Mouse (Mus musculus) heart, embryonic 11.5 days (tissue): Measurements from ENCODE around the gene Pacsin1. TPM values are rescaled to one million over a fixed set of nuclear protein-coding genes. Genes with fewer than 3 reads are reported as not detected.

ENCODE experiments used
- ATAC-seq: fragments of 200-750 bp; cut with Nextera tagmentation; replicated peaks from 2 replicates; pipeline ENCODE4 v1.8.0; 2017; ENCODE audit warnings: moderate library complexity; ENCODE audit not compliant: insufficient number of reproducible peaks, low FRiP score, low TSS enrichment
- H3K27ac ChIP-seq: fragments of 300-500 bp; sonication (generic); 2 replicates; pipeline ENCODE4 v1.5.1; 2014; ENCODE audit warnings: mild to moderate bottlenecking, low read depth, low read length
- H3K27me3 ChIP-seq: fragments of 300-500 bp; sonication (generic); 2 replicates; pipeline ENCODE4 v1.6.1; 2014; ENCODE audit warnings: mild to moderate bottlenecking, low read length, mixed read lengths; ENCODE audit not compliant: control insufficient read depth, insufficient read depth
- H3K36me3 ChIP-seq: fragments of 300-500 bp; sonication (generic); 2 replicates; pipeline ENCODE4 v1.6.1; 2014; ENCODE audit warnings: mild to moderate bottlenecking, low read length, moderate library complexity, mixed read lengths; ENCODE audit not compliant: control insufficient read depth, insufficient read depth
- H3K4me1 ChIP-seq: fragments of 300-500 bp; sonication (generic); 2 replicates; pipeline ENCODE4 v1.6.1; 2014; ENCODE audit warnings: low read length; ENCODE audit not compliant: control insufficient read depth, insufficient read depth
- H3K4me2 ChIP-seq: fragments of 300-500 bp; sonication (generic); 2 replicates; pipeline ENCODE4 v1.6.1; 2014; ENCODE audit warnings: mild to moderate bottlenecking, moderate library complexity
- H3K4me3 ChIP-seq: fragments of 300-500 bp; sonication (generic); 2 replicates; pipeline ENCODE4 v1.5.1; 2014; ENCODE audit warnings: low read depth, low read length
- H3K9ac ChIP-seq: fragments of 300-500 bp; sonication (generic); 2 replicates; pipeline ENCODE4 v1.6.1; 2014; ENCODE audit warnings: mild to moderate bottlenecking, low read depth, low read length, moderate library complexity
- H3K9me3 ChIP-seq: fragments of 300-500 bp; sonication (generic); replicated peaks from 2 replicates; pipeline ENCODE4 v1.6.1; 2016; ENCODE audit warnings: low read length; ENCODE audit not compliant: control insufficient read depth
- WGBS: fragments of 180-500 bp; shearing (Covaris S2); extraction: QIAGEN DNeasy Blood & Tissue Kit; methylation state at CpG from one replicate; pipeline ENCODE4 v1.1.7; 2014; ENCODE audit not compliant: insufficient replicate concordance; 5-methylcytosine and 5-hydroxymethylcytosine counted together
- polyA plus RNA-seq: library from polyadenylated mRNA; unstranded; fragments of >200 nt; fragmentation: Nextera tagmentation; extraction: Ambion mirVana; gene quantifications from 2 replicates; pipeline ENCODE4 v1.2.1, GENCODE M21; 2014

The Pacsin1 gene
- polyA plus RNA-seq, 1 experiment from 2014 or later, result 2.5 TPM

GRCm38 (mm10) chr17:27719663-27720062 is 64.4 kb downstream of the Pacsin1 start:
- no peak overlapping the region for H3K27ac ChIP-seq
- no peak overlapping the region for H3K9ac ChIP-seq
- ATAC-seq, result no peak
- H3K27me3 ChIP-seq, result peaks cover 35% of the 10 kb centered on the region
- H3K36me3 ChIP-seq, result no peaks in the 10 kb centered on the region
- H3K4me1 ChIP-seq, result peaks cover 8% of the 10 kb centered on the region
- no peak overlapping the region for H3K4me3 ChIP-seq
- no peaks in the 10 kb centered on the region for H3K9me3 ChIP-seq
- H3K4me2 ChIP-seq, result no peak overlapping the region
- WGBS, result 56% methylated on average over 14 of the region's 14 CpGs

GRCm38 (mm10) chr17:27720326-27720725 is 65.0 kb downstream of the Pacsin1 start:
- Histone ChIP-seq H3K9ac (no peak overlapping the region), H3K27ac (no peak overlapping the region), H3K9me3 (no peaks in the 10 kb centered on the region), H3K4me1 (peaks cover 11% of the 10 kb centered on the region), H3K27me3 (peaks cover 33% of the 10 kb centered on the region), H3K4me2 (no peak overlapping the region), H3K36me3 (no peaks in the 10 kb centered on the region), H3K4me3 (no peak overlapping the region)
- 52% methylated on average over 9 of the region's 9 CpGs for whole genome bisulfite sequencing
- ATAC-seq, result no peak

GRCm38 (mm10) chr17:27721125-27721664 is 65.9 kb downstream of the Pacsin1 start:
- Histone ChIP-seq H3K36me3 (no peaks in the 10 kb centered on the region), H3K9me3 (no peaks in the 10 kb centered on the region), H3K9ac (no peak overlapping the region), H3K27ac (no peak overlapping the region), H3K4me2 (no peak overlapping the region), H3K27me3 (peaks cover 33% of the 10 kb centered on the region), H3K4me3 (no peak overlapping the region), H3K4me1 (peaks cover 11% of the 10 kb centered on the region)
- ATAC-seq, result no peak
- 74% methylated on average over 9 of the region's 9 CpGs for WGBS

- no peak overlapping the region for H3K9ac ChIP-seq
- H3K36me3 ChIP-seq, result no peaks in the 10 kb centered on the region
- 20% methylated on average over 3 of the region's 3 CpGs for WGBS
- ATAC-seq, result no peak
- peaks cover 12% of the 10 kb centered on the region for H3K27me3 ChIP-seq
- peaks cover 4% of the 10 kb centered on the region; the same call in 1 of the 2 replicates for H3K4me1 ChIP-seq
- no peak overlapping the region for H3K4me2 ChIP-seq
- H3K27ac ChIP-seq, result no peak overlapping the region
- no peaks in the 10 kb centered on the region for H3K9me3 ChIP-seq
- H3K4me3 ChIP-seq, result no peak overlapping the region
Observed at GRCm38 (mm10) chr17:27724327-27724726, 69.0 kb downstream of the Pacsin1 start.

GRCm38 (mm10) chr17:27725011-27725410 is 69.7 kb downstream of the Pacsin1 start:
- Histone ChIP-seq H3K27me3 (peaks cover 5% of the 10 kb centered on the region), H3K36me3 (no peaks in the 10 kb centered on the region), H3K4me1 (peaks cover 4% of the 10 kb centered on the region; the same call in 1 of the 2 replicates), H3K4me2 (no peak overlapping the region), H3K9me3 (no peaks in the 10 kb centered on the region), H3K27ac (no peak overlapping the region), H3K4me3 (no peak overlapping the region), H3K9ac (no peak overlapping the region)
- no peak for ATAC-seq
- WGBS, result 48% methylated on average over 10 of the region's 10 CpGs

GRCm38 (mm10) chr17:27725412-27725811 is 70.1 kb downstream of the Pacsin1 start:
- H3K9me3 ChIP-seq, result no peaks in the 10 kb centered on the region
- WGBS, result 15% methylated on average over 10 of the region's 10 CpGs
- H3K4me1 ChIP-seq, result peaks cover 4% of the 10 kb centered on the region; the same call in 1 of the 2 replicates
- no peak overlapping the region for H3K4me3 ChIP-seq
- no peak for ATAC-seq
- no peak overlapping the region for H3K27ac ChIP-seq
- H3K4me2 ChIP-seq, result no peak overlapping the region
- no peaks in the 10 kb centered on the region for H3K36me3 ChIP-seq
- H3K27me3 ChIP-seq, result peaks cover 1% of the 10 kb centered on the region
- no peak overlapping the region for H3K9ac ChIP-seq

- H3K27ac ChIP-seq, result no peak overlapping the region
Observed at GRCm38 (mm10) chr17:27726527-27726926, 71.2 kb downstream of the Pacsin1 start.

GRCm38 (mm10) chr17:27728770-27729169 is 73.5 kb downstream of the Pacsin1 start, which contains the start of gene Spdef:
Gene Spdef (minus strand): TSS chr17:27728955.
- ATAC-seq, result no peak
- Histone ChIP-seq H3K9me3 (no peaks in the 10 kb centered on the region), H3K9ac (no peak within 1 kb of the TSS), H3K36me3 (no peaks in the 10 kb centered on the region), H3K4me3 (no peak within 1 kb of the TSS), H3K27ac (no peak within 1 kb of the TSS), H3K4me1 (peaks cover 4% of the 10 kb centered on the region; the same call in 1 of the 2 replicates), H3K4me2 (no peak within 1 kb of the TSS), H3K27me3 (no peaks in the 10 kb centered on the region)
- WGBS, result 72% methylated on average over 10 of the region's 10 CpGs

More at GRCm38 (mm10) chr17:27726527-27726926, 71.2 kb downstream of the Pacsin1 start:
- Histone ChIP-seq H3K27me3 (no peaks in the 10 kb centered on the region; the same call in 1 of the 2 replicates), H3K4me2 (no peak overlapping the region), H3K9ac (no peak overlapping the region), H3K4me3 (no peak overlapping the region), H3K4me1 (peaks cover 4% of the 10 kb centered on the region; the same call in 1 of the 2 replicates), H3K9me3 (no peaks in the 10 kb centered on the region), H3K36me3 (no peaks in the 10 kb centered on the region)
- no peak for ATAC-seq
- WGBS, result 34% methylated on average over 7 of the region's 7 CpGs

GRCm38 (mm10) chr17:27732152-27732551 is 76.8 kb downstream of the Pacsin1 start:
- 56% methylated on average over 5 of the region's 5 CpGs for WGBS
- Histone ChIP-seq H3K27ac (no peak overlapping the region), H3K36me3 (no peaks in the 10 kb centered on the region), H3K4me3 (no peak overlapping the region), H3K9ac (no peak overlapping the region), H3K4me1 (peaks cover 10% of the 10 kb centered on the region), H3K4me2 (no peak overlapping the region), H3K9me3 (no peaks in the 10 kb centered on the region), H3K27me3 (no peaks in the 10 kb centered on the region)
- no peak for ATAC-seq
